Comparison of ENCODE assay signal across 9 mouse cellular contexts in genomic region chr19:31763246-31763821, GRCm38 (mm10). TPM values are rescaled to one million over a fixed set of nuclear protein-coding genes. Genes with fewer than 3 reads are reported as not detected.
DNase-seq lines count a peak whose midpoint lies in the region; ATAC-seq and TF ChIP-seq lines count a peak whose summit lies in the region.
"Had no signal": no experiment of that assay in that cellular context is flagged by ENCODE, and none has a peak within 500 bp of the region (broad histone marks: within the 10 kb centered on the region; RNA-seq: fewer than 3 reads in every experiment).

No protein-coding gene starts in this region.

- H3K4me3 ChIP-seq in embryonic fibroblast, embryonic 13.5 days (ENCODE audit: insufficient read depth, low read length), result peak overlapping the region; percentile 64
- H3K4me3 ChIP-seq in hindbrain, postnatal 0 days (ENCODE audit: low read length), result peak overlapping the region; percentile 54
- H3K4me3 ChIP-seq in midbrain, embryonic 11.5 days (ENCODE audit: low read depth, low read length), result peak overlapping the region; percentile 52

- no peaks in the 10 kb centered on the region; the same call in 1 of the 2 replicates for H3K4me1 ChIP-seq in embryonic fibroblast, embryonic 13.5 days (ENCODE audit: control insufficient read depth, insufficient read depth, low read length)
- H3K4me1 ChIP-seq in hindbrain, postnatal 0 days (ENCODE audit: insufficient read depth, low read length), result peaks cover 12% of the 10 kb centered on the region; the same call in 1 of the 2 replicates
- peaks cover 21% of the 10 kb centered on the region for H3K4me1 ChIP-seq in midbrain, embryonic 11.5 days (ENCODE audit: control insufficient read depth, insufficient read depth, low read length)

- no peaks in the 10 kb centered on the region for H3K36me3 ChIP-seq in hindbrain, postnatal 0 days (ENCODE audit: insufficient read depth, low read length)
- H3K36me3 ChIP-seq in midbrain, embryonic 11.5 days (ENCODE audit: control insufficient read depth, insufficient read depth, low read length), result no peaks in the 10 kb centered on the region

- peak overlapping the region; percentile 88 for H3K27ac ChIP-seq in embryonic fibroblast, embryonic 13.5 days (ENCODE audit: insufficient read depth, low read length)
- H3K27ac ChIP-seq in hindbrain, postnatal 0 days, result no peak overlapping the region
- no peak overlapping the region for H3K27ac ChIP-seq in midbrain, embryonic 11.5 days (ENCODE audit: low read depth, low read length)

- H3K9ac ChIP-seq in hindbrain, postnatal 0 days (replicated peaks; ENCODE audit: low read length), result no peak overlapping the region; the same call in 1 of the 2 replicates
- no peak overlapping the region; the same call in 1 of the 2 replicates for H3K9ac ChIP-seq in midbrain, embryonic 11.5 days (ENCODE audit: low read length)

- peak overlapping the region; percentile 99 for H3K4me2 ChIP-seq in hindbrain, postnatal 0 days (ENCODE audit: low read depth, low read length)
- H3K4me2 ChIP-seq in midbrain, embryonic 11.5 days, result peak overlapping the region; percentile 93

- no peak for ATAC-seq in CD4-positive, CD25-positive, alpha-beta regulatory T cell, adult 4 months
- no peak for ATAC-seq in hindbrain, postnatal 0 days
- no peak for ATAC-seq in midbrain, embryonic 11.5 days (ENCODE audit: low FRiP score)

- 15% methylated on average over 20 of the region's 20 CpGs for WGBS in hindbrain, postnatal 0 days
- WGBS in midbrain, embryonic 11.5 days, result 3% methylated on average over 20 of the region's 20 CpGs

- peaks cover 33% of the 10 kb centered on the region for H3K27me3 ChIP-seq in hindbrain, postnatal 0 days (ENCODE audit: insufficient read depth, low read length)
- peaks cover 18% of the 10 kb centered on the region for H3K27me3 ChIP-seq in midbrain, embryonic 11.5 days (ENCODE audit: control insufficient read depth, insufficient read depth, low read length)

- no peaks in the 10 kb centered on the region for H3K9me3 ChIP-seq in hindbrain, postnatal 0 days (ENCODE audit: low read length)
- H3K9me3 ChIP-seq in midbrain, embryonic 11.5 days (ENCODE audit: control insufficient read depth, low read length), result no peaks in the 10 kb centered on the region

- DNase-seq in CD4-positive, CD25-positive, alpha-beta regulatory T cell, adult 2 months (ENCODE audit: low read depth, low spot score), result peak; percentile 5
- DNase-seq in hindbrain, postnatal 0 days (ENCODE audit: low spot score), result no peak
- peak; percentile 92 for DNase-seq in midbrain, embryonic 11.5 days (ENCODE audit: low spot score, missing footprints)
- DNase-seq in layer of hippocampus, postnatal 10 days (ENCODE audit: low spot score in 2 of 2), result no peak
- no peak for DNase-seq in thymus, postnatal 0 days (ENCODE audit: low spot score)
- DNase-seq in urinary bladder, postnatal 14 days (ENCODE audit: low spot score), result no peak

- TF ChIP-seq POLR2A in embryonic fibroblast, embryonic 13.5 days (IDR thresholded peaks at IDR 0.05; ENCODE audit: low read depth, low read length), result no peak

- TF ChIP-seq CTCF in embryonic fibroblast, embryonic 13.5 days (IDR thresholded peaks at IDR 0.05; ENCODE audit: borderline replicate concordance, insufficient read depth, low read length), result no peak
- no peak for TF ChIP-seq CTCF in hindbrain, postnatal 0 days (IDR thresholded peaks at IDR 0.05; ENCODE audit: low read depth)

RNA-seq across cellular contexts. Expression of gene Prkg1, which starts 1.5 kb away (rescaled TPM):
- under 1 TPM in 1 of 2 experiments, not detected in 1; 0.39 TPM for polyA plus RNA-seq in CD4-positive, CD25-positive, alpha-beta regulatory T cell, adult 4 months (2017; shearing (Covaris generic))
- 23.3 and 25.7 TPM in 2 replicates for polyA plus RNA-seq in embryonic fibroblast, embryonic 13.5 days (2011; ENCODE audit: insufficient read length, low read depth, missing spikeins)
- total RNA-seq in hindbrain, postnatal 0 days (2014; rRNA removed), result 8.6 and 10.9 TPM in 2 replicates
- 4.7 and 5.3 TPM in 2 replicates for polyA plus RNA-seq in hindbrain, postnatal 0 days (2015; fragmentation: Nextera tagmentation; extraction: Ambion mirVana)
- polyA plus RNA-seq in midbrain, embryonic 11.5 days (2014; fragmentation: Nextera tagmentation; extraction: Ambion mirVana), result 4.9 and 6.1 TPM in 2 replicates
- total RNA-seq in layer of hippocampus, postnatal 10 days (2021), result 10 to 100 TPM; 21.7 to 23.2 TPM
- 0.27 TPM in 2 replicates for polyA plus RNA-seq in thymus, postnatal 0 days (2015; fragmentation: Nextera tagmentation; extraction: Ambion mirVana)
- polyA plus RNA-seq: erythroblast, embryonic 14.5 days had no signal

Comparison
In these comparisons a context has a peak if more than half of its experiments do, and no peak if none do; other contexts are left out.
1. DNase-seq: peak in CD4-positive, CD25-positive, alpha-beta regulatory T cell, adult 2 months (single experiment) and midbrain, embryonic 11.5 days (single experiment); none in hindbrain, postnatal 0 days (single experiment), layer of hippocampus, postnatal 10 days (0 of 2), thymus, postnatal 0 days (single experiment) and urinary bladder, postnatal 14 days (single experiment).
2. Peak in every context shown above with its lines, with median percentiles within 50 percentile points of each other: H3K4me3 ChIP-seq.